9 mouse cellular contexts compared by ENCODE assay signal in genomic region chr4:13658843-13659511, GRCm38 (mm10).
DNase-seq lines count a peak whose midpoint lies in the region; ATAC-seq lines count a peak whose summit lies in the region.
"Had no signal": no experiment of that assay in that cellular context is flagged by ENCODE, and none has a peak within 500 bp of the region (broad histone marks: within the 10 kb centered on the region; RNA-seq: fewer than 3 reads in every experiment).

No protein-coding gene starts in this region.

- no peaks in the 10 kb centered on the region for H3K27me3 ChIP-seq in heart, embryonic 12.5 days (replicated peaks)
- no peaks in the 10 kb centered on the region for H3K27me3 ChIP-seq in midbrain, embryonic 14.5 days (ENCODE audit: control insufficient read depth, insufficient read depth, low read length)
- H3K27me3 ChIP-seq: limb, embryonic 15.5 days had no signal

- WGBS in heart, embryonic 12.5 days, result 43% methylated on average over 3 of the region's 3 CpGs
- WGBS in midbrain, embryonic 14.5 days, result 41% methylated on average over 3 of the region's 3 CpGs

- no peak overlapping the region; the same call in 1 of the 2 replicates for H3K27ac ChIP-seq in heart, embryonic 12.5 days (ENCODE audit: poor library complexity, severe bottlenecking)
- H3K27ac ChIP-seq in midbrain, embryonic 14.5 days (replicated peaks; ENCODE audit: low read depth, low read length), result no peak overlapping the region
- H3K27ac ChIP-seq: limb, embryonic 15.5 days had no signal

- no peaks in the 10 kb centered on the region for H3K36me3 ChIP-seq in heart, embryonic 12.5 days
- H3K36me3 ChIP-seq in midbrain, embryonic 14.5 days (ENCODE audit: control insufficient read depth, insufficient read depth, low read length), result no peaks in the 10 kb centered on the region
- H3K36me3 ChIP-seq: limb, embryonic 15.5 days had no signal

- H3K4me1 ChIP-seq in heart, embryonic 12.5 days (replicated peaks), result peaks cover 9% of the 10 kb centered on the region
- no peaks in the 10 kb centered on the region for H3K4me1 ChIP-seq in midbrain, embryonic 14.5 days (ENCODE audit: control insufficient read depth, insufficient read depth, low read length)

- H3K4me2 ChIP-seq in heart, embryonic 12.5 days, result no peak overlapping the region
- H3K4me2 ChIP-seq in midbrain, embryonic 14.5 days (ENCODE audit: low read length), result no peak overlapping the region
- H3K4me2 ChIP-seq: limb, embryonic 15.5 days had no signal

- ATAC-seq in heart, embryonic 12.5 days (ENCODE audit: insufficient number of reproducible peaks, low FRiP score), result peak; percentile 71
- peak; percentile 50 for ATAC-seq in midbrain, embryonic 14.5 days (ENCODE audit: low FRiP score, low TSS enrichment)
- ATAC-seq in erythroblast, adult 5-6 weeks (replicated peaks; ENCODE audit: low FRiP score, poor library complexity, severe bottlenecking), result no peak

- no peaks in the 10 kb centered on the region for H3K9me3 ChIP-seq in heart, embryonic 12.5 days (replicated peaks)
- no peaks in the 10 kb centered on the region for H3K9me3 ChIP-seq in midbrain, embryonic 14.5 days (ENCODE audit: control insufficient read depth, low read length)
- H3K9me3 ChIP-seq: limb, embryonic 15.5 days had no signal

- no peak overlapping the region for H3K9ac ChIP-seq in heart, embryonic 12.5 days
- H3K9ac ChIP-seq in midbrain, embryonic 14.5 days (replicated peaks; ENCODE audit: low read length), result no peak overlapping the region
- H3K9ac ChIP-seq: limb, embryonic 15.5 days had no signal

- intact Hi-C loops in heart, postnatal 36 days (cut with DNase I), result no loop called here

- DNase-seq in heart, adult 11 months, result no peak
- peak; percentile 26 for DNase-seq in right cerebral cortex, postnatal 14 days
- DNase-seq in right cerebral cortex, adult 18-20 months, result no peak
- peak; percentile 2 to 5 for DNase-seq in heart, postnatal 36 days
- DNase-seq in midbrain, embryonic 14.5 days, result peak; percentile 79
- DNase-seq in spleen, postnatal 10 days (ENCODE audit: low spot score in 2 of 2), result no peak

- no peak overlapping the region for H3K4me3 ChIP-seq in heart, embryonic 12.5 days
- H3K4me3 ChIP-seq in midbrain, embryonic 14.5 days (replicated peaks; ENCODE audit: low read depth, low read length), result no peak overlapping the region
- H3K4me3 ChIP-seq: limb, embryonic 15.5 days had no signal

Comparison
In these comparisons a context has a peak if more than half of its experiments do, and no peak if none do; other contexts are left out.
1. DNase-seq: peak in right cerebral cortex, postnatal 14 days (single experiment), heart, postnatal 36 days (2 of 2) and midbrain, embryonic 14.5 days (single experiment); none in heart, adult 11 months (single experiment), right cerebral cortex, adult 18-20 months (single experiment) and spleen, postnatal 10 days (0 of 2).